Comparison of ENCODE assay signal across 25 mouse cellular contexts in genomic region chr1:170419961-170420360, GRCm38 (mm10).
DNase-seq lines count a peak whose midpoint lies in the region; ATAC-seq and TF ChIP-seq lines count a peak whose summit lies in the region.
"Had no signal": no experiment of that assay in that cellular context is flagged by ENCODE, and none has a peak within 500 bp of the region (broad histone marks: within the 10 kb centered on the region; RNA-seq: fewer than 3 reads in every experiment).

No protein-coding gene starts in this region.

- H3K4me2 ChIP-seq in intestine, embryonic 16.5 days (ENCODE audit: low read depth, low read length): no peak overlapping the region
- H3K4me2 ChIP-seq: embryonic facial prominence, embryonic 13.5 days; embryonic facial prominence, embryonic 15.5 days; forebrain, embryonic 12.5 days had no signal

- H3K9me3 ChIP-seq in intestine, embryonic 16.5 days (ENCODE audit: control insufficient read depth, low read length): no peaks in the 10 kb centered on the region
- H3K9me3 ChIP-seq: embryonic facial prominence, embryonic 13.5 days; embryonic facial prominence, embryonic 15.5 days; forebrain, embryonic 10.5 days; forebrain, embryonic 12.5 days; G1E had no signal

- 62% methylated on average over 3 of the region's 3 CpGs for whole genome bisulfite sequencing in kidney, adult 2 months
- WGBS in intestine, embryonic 16.5 days: 79% methylated on average over 3 of the region's 3 CpGs

- H3K27me3 ChIP-seq in kidney, adult 2 months (replicated peaks; ENCODE audit: control insufficient read depth, insufficient read depth, low read length): no peaks in the 10 kb centered on the region
- H3K27me3 ChIP-seq in intestine, embryonic 16.5 days (replicated peaks; ENCODE audit: control insufficient read depth, insufficient read depth, low read length): no peaks in the 10 kb centered on the region
- H3K27me3 ChIP-seq: embryonic facial prominence, embryonic 13.5 days; embryonic facial prominence, embryonic 15.5 days; forebrain, embryonic 12.5 days; Patski had no signal

- peak; percentile 24 for DNase-seq in adrenal gland, adult 2 months
- no peak for DNase-seq in adrenal gland, postnatal 14 days
- peak; percentile 28 for DNase-seq in kidney, adult 2 months
- no peak for DNase-seq in kidney, postnatal 4 days
- peak; percentile 73 for DNase-seq in R1 (ENCODE audit: low read depth, low spot score)
- peak; percentile 26 for DNase-seq in ZHBTc4 (ENCODE audit: low read depth, low spot score)
- DNase-seq in lung, postnatal 10 days: no peak
- DNase-seq: adrenal gland, postnatal 25 days; cerebellum, adult 11 months; cerebellum, adult 18-20 months; cerebellum, adult 8-10 months; cerebellum, adult 9-11 months; cerebellum, postnatal 14 days; cerebellum, postnatal 36 days; embryo, embryonic 11 days had no signal

- TF ChIP-seq CTCF in kidney, adult 2 months (conservative IDR thresholded peaks at IDR 0.05; ENCODE audit: insufficient read depth, insufficient read length, low read depth, low read length): no peak

- no peak overlapping the region for H3K9ac ChIP-seq in intestine, embryonic 16.5 days (ENCODE audit: low read depth, low read length)
- H3K9ac ChIP-seq: embryonic facial prominence, embryonic 13.5 days; embryonic facial prominence, embryonic 15.5 days; forebrain, embryonic 12.5 days had no signal

- peaks cover 27% of the 10 kb centered on the region; the same call in 1 of the 2 replicates for H3K4me1 ChIP-seq in kidney, adult 2 months (ENCODE audit: control insufficient read depth, insufficient read depth, low read length)
- H3K4me1 ChIP-seq in intestine, embryonic 16.5 days (ENCODE audit: control insufficient read depth, insufficient read depth, low read length): no peaks in the 10 kb centered on the region
- H3K4me1 ChIP-seq: embryonic facial prominence, embryonic 13.5 days; embryonic facial prominence, embryonic 15.5 days had no signal

- no peaks in the 10 kb centered on the region for H3K36me3 ChIP-seq in kidney, adult 2 months (ENCODE audit: control insufficient read depth, insufficient read depth, low read length)
- H3K36me3 ChIP-seq in intestine, embryonic 16.5 days (ENCODE audit: control insufficient read depth, insufficient read depth, low read length): no peaks in the 10 kb centered on the region
- H3K36me3 ChIP-seq: embryonic facial prominence, embryonic 13.5 days; embryonic facial prominence, embryonic 15.5 days; forebrain, embryonic 10.5 days; forebrain, embryonic 12.5 days; G1E had no signal

- H3K4me3 ChIP-seq in kidney, adult 2 months (ENCODE audit: insufficient read depth, low read depth, low read length): no peak overlapping the region
- no peak overlapping the region for H3K4me3 ChIP-seq in intestine, embryonic 16.5 days (ENCODE audit: low read length)
- H3K4me3 ChIP-seq: embryonic facial prominence, embryonic 13.5 days; embryonic facial prominence, embryonic 15.5 days; erythroblast, embryonic 14.5 days; forebrain, embryonic 10.5 days; forebrain, embryonic 12.5 days had no signal

- ATAC-seq in intestine, embryonic 16.5 days: no peak
- ATAC-seq: forebrain, embryonic 14.5 days; forebrain, embryonic 16.5 days; Patski had no signal

- TF ChIP-seq POLR2A in kidney, adult 2 months (IDR thresholded peaks at IDR 0.05; ENCODE audit: low read depth, low read length): no peak

- H3K27ac ChIP-seq in kidney, adult 2 months (ENCODE audit: insufficient read depth, low read depth, low read length): peak overlapping the region; percentile 52; the same call in 1 of the 2 replicates
- H3K27ac ChIP-seq in intestine, embryonic 16.5 days (ENCODE audit: low read length): no peak overlapping the region
- H3K27ac ChIP-seq: embryonic facial prominence, embryonic 13.5 days; embryonic facial prominence, embryonic 15.5 days; forebrain, embryonic 10.5 days; forebrain, embryonic 12.5 days had no signal

Comparison
In these comparisons a context has a peak if more than half of its experiments do, and no peak if none do; other contexts are left out.
1. DNase-seq: peak in adrenal gland, adult 2 months (single experiment), kidney, adult 2 months (single experiment), R1 (single experiment) and ZHBTc4 (single experiment); none in adrenal gland, postnatal 14 days (single experiment), kidney, postnatal 4 days (0 of 2) and lung, postnatal 10 days (single experiment).